Mouse (Mus musculus) T-helper 17 cell (primary cell): ENCODE measurements around the gene Rarb.

ENCODE experiments used
- in situ Hi-C, 2 experiments: fragments of 300-600 bp; cut with MboI, MseI; formaldehyde crosslinking; loops; 1 replicate in 1 of 2; 2 replicates in 1 of 2; pipeline ENCODE4 v1.15.1; 2025; ENCODE audit warnings: high pct_unique_total_duplicates in 2 of 2

Gene Rarb

GRCm38 (mm10) chr14:16589139-16589538, 229.8 kb downstream of the Rarb start:
- in situ Hi-C loops: loop anchor here in 1 of 2 experiments (10.0 kb wide), 1 partner anchor 146 kb away; no protein-coding TSS in a partner anchor

- in situ Hi-C loops: no loop called here
Observed at GRCm38 (mm10) chr14:16578100-16578499, 240.9 kb downstream of the Rarb start.

DNA sequence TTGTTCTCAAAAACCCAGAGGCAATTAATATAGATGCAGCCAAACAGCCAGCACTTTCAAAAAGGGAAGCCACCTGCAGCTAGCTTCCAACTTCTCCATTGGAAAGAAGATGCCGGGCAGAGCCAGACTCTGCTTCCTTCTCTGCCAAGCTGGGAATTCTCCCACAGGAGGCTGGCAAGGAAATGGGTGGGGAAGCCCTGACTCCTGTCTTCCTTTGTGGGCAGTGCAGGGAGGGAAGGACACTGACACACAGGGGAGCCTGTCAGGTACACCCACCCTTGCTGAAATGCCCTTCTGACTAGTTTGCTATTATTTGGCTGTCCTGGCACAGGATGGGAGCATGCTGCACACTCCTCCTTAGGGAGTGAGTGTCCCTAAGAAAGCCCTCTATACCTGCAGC, 241.9 kb downstream of the Rarb start:
- in situ Hi-C loops: no loop called here

DNA sequence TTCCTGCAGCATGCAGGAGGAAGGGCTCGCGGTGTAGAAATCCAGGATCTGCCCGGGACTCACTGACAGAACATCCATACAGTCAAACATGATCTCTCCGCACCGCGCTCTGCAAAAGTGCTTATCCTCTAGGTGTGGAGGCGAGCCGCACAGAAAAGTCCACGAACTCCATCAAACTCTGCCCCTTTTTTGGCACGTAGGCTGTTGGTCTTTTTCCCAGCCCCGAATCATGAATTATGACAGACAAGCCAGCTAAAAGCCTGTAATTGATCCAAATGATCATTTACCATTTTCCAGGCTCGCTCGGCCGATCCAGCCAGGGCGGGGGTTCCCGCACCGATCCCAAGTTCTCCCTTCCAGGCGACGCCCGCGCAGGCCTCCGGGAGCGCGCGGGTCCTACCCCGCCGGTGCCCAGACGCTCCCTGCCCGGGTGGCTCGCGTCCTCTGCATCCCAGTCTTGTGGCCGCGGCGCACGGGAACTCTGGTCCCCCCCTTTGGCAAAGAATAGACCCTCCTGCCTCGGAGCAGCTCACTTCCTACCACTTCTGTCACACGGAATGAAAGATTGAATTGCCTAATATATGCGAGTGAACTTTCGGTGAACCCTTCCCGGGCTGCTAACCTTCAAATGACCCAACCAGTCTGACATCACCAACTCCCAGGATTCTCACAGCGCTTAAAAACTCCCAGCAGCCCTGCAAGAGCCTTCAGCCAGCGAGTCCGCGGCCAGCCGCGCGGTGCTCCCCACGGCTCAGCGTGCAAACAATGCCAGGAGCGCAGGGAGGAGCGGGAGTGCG, 243.8 kb downstream of the Rarb start:
- in situ Hi-C loops: no loop called here

- in situ Hi-C loops: no loop called here
Observed at GRCm38 (mm10) chr14:16573475-16574171, 245.3 kb downstream of the Rarb start.

DNA sequence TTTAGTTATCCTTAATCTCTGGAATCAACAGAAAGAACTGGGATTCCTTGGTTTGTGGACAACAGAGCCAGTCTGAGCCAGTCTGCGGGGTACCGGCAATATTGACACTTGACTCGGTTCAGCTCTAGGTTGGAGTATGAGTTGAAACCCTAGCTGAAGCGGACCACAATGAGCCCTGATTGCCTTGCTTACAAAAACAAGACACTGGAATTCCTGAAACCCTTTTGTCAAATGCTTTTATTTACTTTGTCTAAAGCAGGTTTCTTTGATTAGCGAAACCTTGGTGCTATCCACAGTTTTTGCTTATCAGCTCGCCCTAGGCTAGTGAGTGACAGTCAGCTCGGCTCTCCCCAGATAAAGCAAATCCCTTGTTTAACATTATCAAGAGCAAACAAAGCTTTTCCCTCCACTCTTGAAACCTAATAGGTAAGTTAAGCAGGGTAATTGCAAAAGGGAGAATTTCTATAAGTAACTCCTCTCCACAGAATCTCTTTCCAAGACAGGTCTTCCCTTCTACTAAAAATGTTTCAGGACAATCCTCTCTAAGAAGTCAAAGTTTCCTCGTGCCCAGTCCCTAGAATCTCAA, 246.1 kb downstream of the Rarb start:
- in situ Hi-C loops: no loop called here

DNA sequence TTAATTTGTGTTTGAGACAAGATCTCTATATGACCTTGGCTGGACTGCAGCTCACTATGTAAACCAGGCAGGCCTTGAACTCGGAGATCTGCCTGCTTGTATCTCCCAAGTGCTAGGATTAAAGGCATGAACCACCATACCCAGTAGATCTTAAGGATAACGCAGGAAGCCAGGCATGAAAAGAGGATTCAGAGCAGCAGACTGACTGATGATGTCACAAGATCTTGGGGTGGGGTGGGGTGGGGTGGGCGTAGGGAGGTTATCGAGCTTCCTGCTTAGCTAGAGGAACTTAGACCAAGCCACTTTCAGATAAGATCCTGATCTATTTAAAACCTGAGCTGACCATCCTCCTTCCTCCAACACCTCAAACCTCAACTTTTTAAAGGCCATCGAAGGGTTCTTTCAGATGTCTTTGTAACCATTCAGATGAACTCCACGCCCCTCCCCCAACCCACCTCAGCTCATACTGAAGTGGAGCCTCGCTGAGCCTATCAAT, 249.4 kb downstream of the Rarb start:
- in situ Hi-C loops: no loop called here

DNA sequence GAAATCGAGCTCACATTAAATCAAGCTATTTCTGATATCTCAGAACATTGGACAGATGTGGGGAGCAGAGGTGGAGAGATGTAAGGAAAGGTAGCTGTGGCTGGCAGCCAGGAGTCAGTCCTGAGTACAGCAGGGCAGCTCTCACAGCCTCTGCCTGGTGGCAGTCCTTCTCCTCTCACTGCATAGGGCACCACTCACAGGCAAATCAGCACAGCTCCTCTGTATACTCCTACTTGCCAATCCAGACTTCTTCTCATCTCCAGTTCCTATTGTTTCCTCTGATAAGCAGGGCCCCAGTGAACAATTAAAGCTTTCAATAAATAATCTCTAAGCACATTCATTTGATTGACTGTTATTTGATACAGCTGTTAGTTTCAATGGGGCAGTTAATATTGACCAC, 252.0 kb downstream of the Rarb start:
- in situ Hi-C loops: no loop called here

GRCm38 (mm10) chr14:16563912-16564311, 255.0 kb downstream of the Rarb start:
- in situ Hi-C loops: no loop called here

GRCm38 (mm10) chr14:16561496-16562170, 257.3 kb downstream of the Rarb start:
- in situ Hi-C loops: no loop called here

DNA sequence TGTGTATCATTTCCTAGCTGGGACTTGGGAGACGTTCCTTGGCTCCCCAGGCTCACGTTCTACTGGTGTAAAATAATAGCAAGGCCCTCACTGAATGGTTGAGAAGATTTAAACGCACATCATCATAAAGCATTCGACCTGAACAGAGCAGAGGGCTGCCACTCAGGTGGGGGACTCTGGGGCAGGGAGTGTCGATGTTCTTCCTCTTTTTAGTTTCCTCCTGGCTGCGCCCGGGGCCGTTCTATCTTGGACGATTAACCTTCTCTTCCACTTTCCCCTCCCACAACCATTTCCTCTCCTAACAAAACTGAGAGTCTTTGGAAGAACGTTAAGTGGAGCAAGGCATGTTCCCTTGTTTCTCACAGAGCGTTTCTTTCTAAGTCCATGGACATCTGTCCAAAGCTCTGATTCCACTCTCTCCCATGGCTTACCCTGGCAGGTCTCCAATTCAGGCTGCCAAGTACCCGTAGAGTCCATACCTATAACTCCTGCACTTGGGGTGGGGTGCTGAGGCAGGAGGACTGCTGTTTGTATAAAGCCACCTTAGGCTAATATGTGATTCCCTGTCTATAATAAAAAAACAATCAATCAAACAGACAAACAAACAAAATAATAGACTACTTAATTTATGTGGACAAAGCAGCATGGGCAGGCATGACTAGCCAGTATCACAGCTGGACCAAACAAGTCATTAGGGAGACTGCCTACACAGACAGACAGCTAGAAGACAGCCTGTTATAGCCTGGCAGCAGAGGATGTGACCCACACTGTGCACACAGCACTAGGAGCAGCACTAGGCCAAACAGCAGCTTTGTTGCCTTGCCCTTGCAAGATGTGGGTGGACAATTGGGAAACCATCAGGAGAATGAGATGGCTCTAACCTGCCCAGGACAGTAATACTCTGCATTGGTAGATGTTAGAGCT, 259.4 kb downstream of the Rarb start:
- in situ Hi-C loops: no loop called here

GRCm38 (mm10) chr14:16558033-16558432, 260.9 kb downstream of the Rarb start:
- in situ Hi-C loops: no loop called here

- in situ Hi-C loops: no loop called here
Observed at GRCm38 (mm10) chr14:16554643-16555459, 264.1 kb downstream of the Rarb start.

- in situ Hi-C loops: no loop called here
Observed at GRCm38 (mm10) chr14:16554319-16554642, 264.7 kb downstream of the Rarb start.

- in situ Hi-C loops: no loop called here
Observed at GRCm38 (mm10) chr14:16552293-16552692, 266.7 kb downstream of the Rarb start.

DNA sequence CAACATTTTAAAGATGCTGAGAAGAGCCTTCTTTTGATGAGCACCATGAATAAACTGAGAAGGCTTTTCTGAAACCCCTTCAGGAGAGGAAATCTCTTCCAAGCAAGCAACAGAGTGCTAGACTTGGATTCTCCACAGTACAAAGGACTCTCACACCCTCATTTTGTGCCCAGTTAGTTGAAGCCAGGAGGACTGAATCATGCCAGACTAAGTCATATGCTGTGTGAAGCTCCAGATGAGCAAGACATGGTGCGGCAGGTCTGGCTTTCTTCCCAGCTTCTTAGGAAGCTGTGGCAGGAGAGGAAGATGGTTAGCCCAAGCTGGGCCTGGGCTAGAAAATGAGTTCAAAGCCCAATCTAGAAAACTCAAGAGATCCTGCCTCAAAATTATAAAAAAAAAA, 267.1 kb downstream of the Rarb start:
- in situ Hi-C loops: no loop called here

- in situ Hi-C loops: no loop called here
Observed at GRCm38 (mm10) chr14:16548200-16548576, 270.8 kb downstream of the Rarb start.

GRCm38 (mm10) chr14:16547492-16548199, 271.3 kb downstream of the Rarb start:
- in situ Hi-C loops: no loop called here

DNA sequence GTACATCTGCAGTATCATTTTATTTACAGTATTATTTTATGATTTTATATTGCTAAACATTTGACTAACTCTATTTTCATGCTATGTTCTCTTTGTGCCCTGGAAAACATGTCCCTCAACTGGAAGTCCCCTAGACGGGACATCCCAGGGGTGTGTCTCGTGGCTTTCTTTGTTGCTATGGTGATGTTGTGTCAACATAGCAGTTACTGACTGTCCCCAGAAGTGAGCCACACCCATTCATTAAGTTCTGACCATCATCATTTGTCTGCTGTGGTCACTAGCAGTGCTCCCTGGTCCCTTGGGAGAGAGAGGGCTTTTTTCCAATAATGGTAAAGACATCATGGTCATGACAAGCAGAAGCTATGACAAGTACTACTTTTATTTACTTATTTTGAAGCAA, 274.0 kb downstream of the Rarb start:
- in situ Hi-C loops: no loop called here
